Mouse (Mus musculus): ENCODE results near the gene Ric1. TPM values are rescaled to one million over a fixed set of nuclear protein-coding genes. Genes with fewer than 3 reads are reported as not detected.

Gene Ric1
- polyA plus RNA-seq, 1 experiment from 2014 or later = 14.9 TPM

DNA sequence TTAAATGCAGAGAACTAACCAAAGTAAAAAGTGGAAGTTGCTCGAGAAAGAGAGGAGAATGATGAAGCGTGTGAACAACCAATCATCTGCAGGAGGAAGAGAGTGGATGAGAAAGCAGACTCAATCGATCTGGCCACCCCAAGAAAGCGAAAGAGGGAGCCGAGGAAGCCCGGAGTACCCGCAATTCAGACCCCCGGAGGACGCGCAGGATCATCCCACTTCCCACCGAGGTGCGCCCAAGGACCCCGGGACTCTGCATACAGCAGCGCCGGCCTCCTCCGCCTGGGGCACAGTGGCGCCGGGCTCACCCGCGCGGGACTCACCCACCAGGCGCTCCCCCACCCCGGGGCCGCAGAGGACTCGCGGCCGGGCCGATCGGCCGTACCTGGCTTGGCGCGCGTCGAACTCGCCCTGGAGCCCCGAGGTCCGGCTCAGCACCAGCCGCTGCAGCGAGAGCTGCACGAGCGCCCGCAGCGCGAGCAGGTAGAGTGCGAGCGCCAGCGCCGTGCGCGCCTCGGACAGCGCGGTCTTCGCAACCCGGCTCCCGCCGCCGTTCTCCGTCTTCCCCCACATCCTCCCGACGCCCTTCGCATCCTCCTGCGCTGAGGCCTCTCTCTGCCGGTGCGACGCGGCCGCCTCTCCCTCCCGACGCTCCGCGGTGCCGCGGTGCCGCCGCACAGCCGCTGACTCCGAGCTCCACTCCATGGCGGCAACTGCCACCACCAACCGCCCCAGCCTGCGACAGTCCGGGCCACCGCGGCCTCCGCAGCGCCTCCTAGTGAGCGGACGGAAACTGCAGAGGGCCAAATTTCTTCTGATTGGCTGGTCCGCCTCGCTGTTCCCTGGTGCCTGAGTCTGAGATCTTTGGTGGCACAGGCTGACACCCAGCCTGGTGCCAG lies 125.8 kb downstream of the Ric1 start, which contains the start of gene Ermp1:
TSS of gene Ermp1 (minus strand) at position 765 of the 899 bp plus-strand sequence.
- Histone ChIP-seq H3K4me1 (replicated peaks) (0 out of 2 replicates have a peak, but pooled peaks cover 4% of the 10 kb centered on the region), H3K36me3 (peaks cover 5% of the 10 kb centered on the region), H3K4me2 (peak within 1 kb of the TSS; percentile 63), H3K4me3 (peak within 1 kb of the TSS; percentile 83), H3K9ac (peak within 1 kb of the TSS; percentile 88), H3K9me3 (no peaks in the 10 kb centered on the region), H3K27me3 (no peaks in the 10 kb centered on the region), H3K27ac (peak within 1 kb of the TSS; percentile 94)
- under 1% methylated on average over 90 of the region's 90 CpGs for WGBS
- ATAC-seq (ENCODE audit: low FRiP score) = peak; percentile 96

DNA sequence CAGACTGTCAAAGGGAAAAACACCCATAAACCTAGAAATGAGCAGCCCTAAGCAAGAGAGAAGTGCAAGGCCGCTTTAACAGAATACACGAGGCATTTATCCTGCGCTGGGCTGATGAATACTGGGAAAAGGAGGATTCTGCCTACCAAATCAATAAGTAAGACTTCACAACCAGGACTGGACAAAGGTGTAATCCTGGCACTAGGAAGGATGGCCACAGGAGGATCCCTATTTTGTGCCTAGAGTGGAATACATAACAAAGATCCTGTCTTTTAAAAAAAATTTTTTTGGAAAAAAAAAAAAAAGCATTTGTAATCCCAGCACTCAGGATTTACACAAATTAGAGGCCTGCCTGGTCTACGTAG lies 126.5 kb downstream of the Ric1 start:
- Histone ChIP-seq H3K4me3 (peak overlapping the region; percentile 83), H3K4me2 (peak overlapping the region; percentile 63; the same call in 1 of the 2 replicates), H3K36me3 (peaks cover 5% of the 10 kb centered on the region), H3K9me3 (no peaks in the 10 kb centered on the region), H3K27me3 (no peaks in the 10 kb centered on the region), H3K9ac (no peak overlapping the region), H3K27ac (peak overlapping the region; percentile 94), H3K4me1 (replicated peaks) (0 out of 2 replicates have a peak, but pooled peaks cover 4% of the 10 kb centered on the region)
- 31% methylated on average over 4 of the region's 4 CpGs for WGBS
- ATAC-seq (ENCODE audit: low FRiP score) = no peak

DNA sequence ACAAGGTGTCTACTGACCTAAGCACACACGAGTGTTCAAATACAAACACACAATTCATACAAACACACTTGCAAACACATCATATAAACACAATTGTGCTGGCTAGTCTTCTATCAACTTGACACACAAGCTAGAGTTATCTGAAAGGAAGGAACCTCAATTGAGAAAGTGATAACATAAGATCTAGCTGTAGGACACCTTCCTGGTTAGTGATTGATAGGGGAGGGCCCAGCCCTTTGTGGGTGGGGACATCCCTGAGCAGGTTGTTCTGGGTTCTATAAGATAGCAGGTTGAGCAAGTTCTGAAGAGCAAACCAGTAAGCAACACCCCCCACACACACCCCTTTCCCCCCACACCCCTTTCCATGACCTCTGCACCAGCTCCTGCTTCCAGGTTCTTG lies 127.6 kb downstream of the Ric1 start:
- peaks cover 5% of the 10 kb centered on the region for H3K36me3 ChIP-seq
- no peak overlapping the region for H3K4me2 ChIP-seq
- no peak overlapping the region for H3K9ac ChIP-seq
- WGBS = 88% methylated on average over 1 of the region's 1 CpGs
- no peaks in the 10 kb centered on the region for H3K27me3 ChIP-seq
- H3K27ac ChIP-seq = no peak overlapping the region
- ATAC-seq (ENCODE audit: low FRiP score) = no peak
- H3K4me3 ChIP-seq = no peak overlapping the region
- 0 out of 2 replicates have a peak, but pooled peaks cover 4% of the 10 kb centered on the region for H3K4me1 ChIP-seq (replicated peaks)
- H3K9me3 ChIP-seq = no peaks in the 10 kb centered on the region

DNA sequence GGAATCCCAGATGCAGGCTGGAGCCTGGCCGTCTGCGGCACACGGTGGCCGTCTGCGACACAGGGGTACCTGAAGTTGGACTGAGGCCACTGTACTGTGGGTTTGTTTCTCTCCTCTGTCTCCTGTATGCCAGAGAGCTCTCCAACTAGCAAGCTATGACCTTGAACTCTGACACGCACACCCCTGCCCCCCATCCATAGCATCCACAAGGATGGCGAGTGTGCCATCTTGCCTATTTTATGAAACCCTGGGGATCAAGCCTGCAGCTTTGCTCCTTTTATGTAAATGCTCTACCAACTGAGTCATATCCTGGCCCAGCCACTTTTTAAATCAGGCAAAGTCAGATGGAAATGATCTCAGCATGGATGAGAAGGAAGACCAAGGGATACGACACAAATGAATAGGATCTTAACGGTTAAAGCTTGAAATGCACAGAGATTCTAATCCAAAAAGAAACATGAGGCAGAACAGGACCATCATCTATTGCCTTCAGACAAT lies 131.7 kb downstream of the Ric1 start:
- Histone ChIP-seq H3K4me2 (no peak overlapping the region), H3K4me3 (no peak overlapping the region), H3K9ac (no peak overlapping the region), H3K27me3 (no peaks in the 10 kb centered on the region), H3K27ac (no peak overlapping the region), H3K36me3 (no peaks in the 10 kb centered on the region), H3K4me1 (replicated peaks) (no peaks in the 10 kb centered on the region), H3K9me3 (no peaks in the 10 kb centered on the region)
- 92% methylated on average over 9 of the region's 9 CpGs for WGBS
- no peak for ATAC-seq (ENCODE audit: low FRiP score)

GRCm38 (mm10) chr19:29655148-29655547 lies 133.1 kb downstream of the Ric1 start:
- H3K9me3 ChIP-seq = no peaks in the 10 kb centered on the region
- no peak overlapping the region for H3K4me2 ChIP-seq
- no peaks in the 10 kb centered on the region for H3K4me1 ChIP-seq (replicated peaks)
- no peak overlapping the region for H3K27ac ChIP-seq
- 24% methylated on average over 6 of the region's 6 CpGs for WGBS
- no peak overlapping the region for H3K4me3 ChIP-seq
- no peak overlapping the region for H3K9ac ChIP-seq
- H3K36me3 ChIP-seq = no peaks in the 10 kb centered on the region
- no peak for ATAC-seq (ENCODE audit: low FRiP score)
- no peaks in the 10 kb centered on the region for H3K27me3 ChIP-seq

GRCm38 (mm10) chr19:29656029-29656428 lies 133.9 kb downstream of the Ric1 start:
- no peaks in the 10 kb centered on the region for H3K9me3 ChIP-seq
- H3K27ac ChIP-seq = no peak overlapping the region
- no peaks in the 10 kb centered on the region for H3K4me1 ChIP-seq (replicated peaks)
- 87% methylated on average over 4 of the region's 4 CpGs for WGBS
- H3K4me3 ChIP-seq = no peak overlapping the region
- H3K36me3 ChIP-seq = no peaks in the 10 kb centered on the region
- ATAC-seq (ENCODE audit: low FRiP score) = no peak
- no peak overlapping the region for H3K9ac ChIP-seq
- no peaks in the 10 kb centered on the region for H3K27me3 ChIP-seq
- H3K4me2 ChIP-seq = no peak overlapping the region

Other genes with a start within 250 kb of the Ric1 start
- gene Insl6, start 196.9 kb upstream of the Ric1 start, polyA plus RNA-seq (2015; fragmentation: Nextera tagmentation; extraction: Ambion mirVana) = 2.9 and 3.8 TPM in 2 replicates
- gene Rln1, start 187.6 kb upstream of the Ric1 start, polyA plus RNA-seq (2015; fragmentation: Nextera tagmentation; extraction: Ambion mirVana) = 1.7 and 2.3 TPM in 2 replicates
- 87.9 and 92.1 TPM in 2 replicates for gene Plgrkt, start 154.9 kb upstream of the Ric1 start, polyA plus RNA-seq (2015; fragmentation: Nextera tagmentation; extraction: Ambion mirVana)
- gene Cd274, start 154.8 kb upstream of the Ric1 start, polyA plus RNA-seq (2015; fragmentation: Nextera tagmentation; extraction: Ambion mirVana) = 0.38 and 0.40 TPM in 2 replicates
- not detected in 2 replicates for gene Pdcd1lg2, start 111.4 kb upstream of the Ric1 start, polyA plus RNA-seq (2015; fragmentation: Nextera tagmentation; extraction: Ambion mirVana)
- gene Ermp1, start 126.1 kb downstream of the Ric1 start, polyA plus RNA-seq (2015; fragmentation: Nextera tagmentation; extraction: Ambion mirVana) = 8.5 and 9.7 TPM in 2 replicates
- not detected in 2 replicates for gene Mlana, start 175.5 kb downstream of the Ric1 start, polyA plus RNA-seq (2015; fragmentation: Nextera tagmentation; extraction: Ambion mirVana)

All from hindbrain, embryonic 13.5 days (tissue).